Mouse (Mus musculus): Measurements from ENCODE around the gene Cep290. TPM values are rescaled to one million over a fixed set of nuclear protein-coding genes. Genes with fewer than 3 reads are reported as not detected.
"Not testable (repeated sequence)": the region's sequence is repeated elsewhere in the genome, so short reads cannot be mapped to it uniquely, and the experiment has no call there.

The Cep290 gene
- 10 to 100 TPM; 11.1 to 13.1 TPM for total RNA-seq (2021)

GRCm38 (mm10) chr10:100487097-100487978 lies at the start of gene Cep290, which contains the start of gene Tmtc3:
Gene Cep290, plus strand, starts transcription at chr10:100487558.
Gene Tmtc3, minus strand, starts transcription at chr10:100487350.
- intact Hi-C loops (cut with DNase I): no loop called here
- peak; percentile 92 for DNase-seq

- intact Hi-C loops (cut with DNase I): no loop called here
- DNase-seq: no peak
Observed at GRCm38 (mm10) chr10:100449394-100449793, 38.0 kb upstream of the Cep290 start.

GRCm38 (mm10) chr10:100460515-100460914 lies 26.8 kb upstream of the Cep290 start:
- intact Hi-C loops (cut with DNase I): no loop called here
- no peak for DNase-seq

- intact Hi-C loops (cut with DNase I): loop anchor here (10.0 kb wide), 1 partner anchor 460 kb away; the partner anchor contains the start of gene Kitl
Observed at GRCm38 (mm10) chr10:100475040-100475439, 12.3 kb upstream of the Cep290 start.

GRCm38 (mm10) chr10:100479538-100479937 lies 7.8 kb upstream of the Cep290 start:
- DNase-seq: no peak
- intact Hi-C loops (cut with DNase I): loop anchor here (10.0 kb wide), 1 partner anchor 465 kb away; the partner anchor contains the start of gene Kitl

More at GRCm38 (mm10) chr10:100475040-100475439, 12.3 kb upstream of the Cep290 start:
- DNase-seq: no peak

GRCm38 (mm10) chr10:100486701-100487096 lies 659 bp upstream of the Cep290 start:
- intact Hi-C loops (cut with DNase I): no loop called here
- no peak for DNase-seq

- DNase-seq: no peak
Observed at GRCm38 (mm10) chr10:100491916-100492315, 4.6 kb downstream of the Cep290 start.

GRCm38 (mm10) chr10:100498309-100498708 lies 11.0 kb downstream of the Cep290 start:
- intact Hi-C loops (cut with DNase I): no loop called here
- no peak for DNase-seq

More at GRCm38 (mm10) chr10:100491916-100492315, 4.6 kb downstream of the Cep290 start:
- intact Hi-C loops (cut with DNase I): no loop called here

GRCm38 (mm10) chr10:100508170-100508569 lies 20.8 kb downstream of the Cep290 start:
- intact Hi-C loops (cut with DNase I): no loop called here
- DNase-seq: no peak

- no peak for DNase-seq
- intact Hi-C loops (cut with DNase I): no loop called here
Observed at GRCm38 (mm10) chr10:100521617-100522016, 34.3 kb downstream of the Cep290 start.

- intact Hi-C loops (cut with DNase I): no loop called here
- no peak for DNase-seq
Observed at GRCm38 (mm10) chr10:100522330-100522729, 35.0 kb downstream of the Cep290 start.

GRCm38 (mm10) chr10:100524499-100525390 lies 37.4 kb downstream of the Cep290 start:
- intact Hi-C loops (cut with DNase I): no loop called here
- DNase-seq: no peak

GRCm38 (mm10) chr10:100556566-100557175 lies 69.3 kb downstream of the Cep290 start:
- DNase-seq: no peak
- intact Hi-C loops (cut with DNase I): no loop called here

GRCm38 (mm10) chr10:100560194-100560883 lies 73.0 kb downstream of the Cep290 start:
- intact Hi-C loops (cut with DNase I); DNase-seq: not testable (repeated sequence)

- intact Hi-C loops (cut with DNase I): no loop called here
- no peak for DNase-seq
Observed at GRCm38 (mm10) chr10:100564112-100564511, 76.8 kb downstream of the Cep290 start.

GRCm38 (mm10) chr10:100571707-100572106 lies 84.3 kb downstream of the Cep290 start:
- no peak for DNase-seq
- intact Hi-C loops (cut with DNase I): loop anchor here (10.0 kb wide), 1 partner anchor 57 kb away; no protein-coding TSS in a partner anchor

GRCm38 (mm10) chr10:100574505-100575149 lies 87.3 kb downstream of the Cep290 start:
- intact Hi-C loops (cut with DNase I): loop anchor here (10.0 kb wide), 1 partner anchor 60 kb away; no protein-coding TSS in a partner anchor

GRCm38 (mm10) chr10:100575294-100575693 lies 87.9 kb downstream of the Cep290 start:
- intact Hi-C loops (cut with DNase I): loop anchor here (10.0 kb wide), 1 partner anchor 60 kb away; no protein-coding TSS in a partner anchor

More at GRCm38 (mm10) chr10:100574505-100575149, 87.3 kb downstream of the Cep290 start:
- no peak for DNase-seq

GRCm38 (mm10) chr10:100584178-100584577 lies 96.8 kb downstream of the Cep290 start:
- no peak for DNase-seq
- intact Hi-C loops (cut with DNase I): no loop called here

More at GRCm38 (mm10) chr10:100575294-100575693, 87.9 kb downstream of the Cep290 start:
- no peak for DNase-seq

Measured in left cerebral cortex, postnatal 4 days (tissue).